Mouse (Mus musculus) liver, embryonic 14.5 days (tissue): ENCODE measurements at regions not wholly inside any gene's neighbourhood (a gene's known extent, or its start where the extent isn't known, plus 50 kb on each side); places are given as distances from the start of the nearest gene placed in this dataset.
A peak's percentile ranks its signal among the peaks of the same experiment; 100 is the strongest.

Experiments
- ATAC-seq: fragments of 200-750 bp; cut with Nextera tagmentation; 2 replicates; pipeline ENCODE4 v1.8.0; 2017; ENCODE audit warnings: moderate number of reproducible peaks, mild to moderate bottlenecking, moderate library complexity; ENCODE audit not compliant: insufficient read depth
- DNase-seq, 3 experiments: peaks; one replicate each; pipeline ENCODE4 v3.0.0-alpha.2; 2012 to 2013; ENCODE audit warnings: low read depth in 3 of 3, low spot score in 3 of 3
- H3K27ac ChIP-seq: fragments of 300-500 bp; sonication (generic); 2 replicates; pipeline ENCODE4 v1.5.1; 2014; ENCODE audit warnings: moderate library complexity, mild to moderate bottlenecking, control low read depth, inconsistent platforms
- H3K27me3 ChIP-seq: fragments of 300-500 bp; sonication (generic); 2 replicates; pipeline ENCODE4 v1.6.1; 2014; ENCODE audit warnings: mild to moderate bottlenecking, low read length, moderate library complexity; ENCODE audit not compliant: control insufficient read depth, insufficient read depth
- H3K36me3 ChIP-seq: fragments of 300-500 bp; sonication (generic); replicated peaks from 2 replicates; pipeline ENCODE4 v1.6.1; 2014; ENCODE audit warnings: low read depth; ENCODE audit not compliant: control insufficient read depth, insufficient read depth
- H3K4me1 ChIP-seq, 2 experiments: fragments of 200-500 bp in 1 of 2; fragments of 300-500 bp in 1 of 2; sonication (generic) in 1 of 2; replicated peaks; 2 replicates each; pipeline ENCODE4 v1.6.1; 2012 to 2014; ENCODE audit warnings: antibody characterized with exemption in 1 of 2, inconsistent platforms in 1 of 2, low read length in 1 of 2; ENCODE audit not compliant: control insufficient read depth in 2 of 2, insufficient read depth in 2 of 2
- H3K4me2 ChIP-seq: fragments of 300-500 bp; sonication (generic); 2 replicates; pipeline ENCODE4 v1.6.1; 2014; ENCODE audit warnings: low read depth, mild to moderate bottlenecking, control low read depth, moderate library complexity
- H3K4me3 ChIP-seq, 2 experiments: fragments of 200-500 bp in 1 of 2; fragments of 300-500 bp in 1 of 2; sonication (generic) in 1 of 2; 2 replicates each; pipeline ENCODE4 v1.5.1; 2012 to 2014; ENCODE audit warnings: low read depth in 2 of 2, low read length in 2 of 2, mild to moderate bottlenecking in 2 of 2, control low read depth in 1 of 2, inconsistent platforms in 1 of 2, moderate library complexity in 1 of 2; ENCODE audit not compliant: insufficient read depth in 1 of 2
- H3K9ac ChIP-seq: fragments of 300-500 bp; sonication (generic); replicated peaks from 2 replicates; pipeline ENCODE4 v1.6.1; 2014; ENCODE audit warnings: mild to moderate bottlenecking, control low read depth, moderate library complexity
- H3K9me3 ChIP-seq: fragments of 300-500 bp; sonication (generic); 2 replicates; pipeline ENCODE4 v1.6.1; 2016; ENCODE audit warnings: low read length, mixed read lengths; ENCODE audit not compliant: control insufficient read depth
- CTCF ChIP-seq: IDR thresholded peaks from 2 replicates; pipeline ENCODE4 v1.5.1; 2016; ENCODE audit warnings: antibody characterized with exemption, low read depth, control low read depth
- EP300 ChIP-seq: IDR thresholded peaks from 2 replicates; pipeline ENCODE4 v1.6.1; 2016; ENCODE audit warnings: antibody characterized with exemption, low read depth
- WGBS: fragments of 180-500 bp; shearing (Covaris S2); extraction: QIAGEN DNeasy Blood & Tissue Kit; methylation state at CpG from one replicate; pipeline ENCODE4 v1.1.7; 2014; ENCODE audit not compliant: insufficient replicate concordance; 5-methylcytosine and 5-hydroxymethylcytosine counted together

- no peak overlapping the region for H3K4me2 ChIP-seq
- WGBS, result 34% methylated on average over 10 of the region's 10 CpGs
- no peak overlapping the region for H3K4me3 ChIP-seq
- TF ChIP-seq EP300 (no peak), CTCF (no peak)
- H3K4me1 ChIP-seq, result peaks cover 0 to 6% of the 10 kb centered on the region in 2 experiments; a peak in 2 of 4 replicates
- H3K9me3 ChIP-seq, result no peaks in the 10 kb centered on the region
- peak; percentile 57 for ATAC-seq
- no peak overlapping the region for H3K27ac ChIP-seq
- no peaks in the 10 kb centered on the region for H3K27me3 ChIP-seq
- no peak overlapping the region for H3K9ac ChIP-seq
- H3K36me3 ChIP-seq, result no peaks in the 10 kb centered on the region
- DNase-seq, result peak in 1 of 3 experiments; percentile 4
Observed at GRCm38 (mm10) chr2:178676970-178677369, 246.6 kb downstream of the Cdh26 start.

- TF ChIP-seq CTCF, result no peak
- TF ChIP-seq EP300, result no peak
- H3K27me3 ChIP-seq, result no peaks in the 10 kb centered on the region
- H3K4me2 ChIP-seq, result no peak overlapping the region
- no peak for ATAC-seq
- H3K27ac ChIP-seq, result no peak overlapping the region
- H3K9me3 ChIP-seq, result no peaks in the 10 kb centered on the region
- H3K4me1 ChIP-seq, result peaks cover 0 to 13% of the 10 kb centered on the region in 2 experiments; a peak in 2 of 4 replicates
- no peaks in the 10 kb centered on the region for H3K36me3 ChIP-seq
- DNase-seq, result no peak
- no peak overlapping the region for H3K4me3 ChIP-seq
- WGBS, result 52% methylated on average over 3 of the region's 3 CpGs
- no peak overlapping the region for H3K9ac ChIP-seq
Observed at GRCm38 (mm10) chr2:178680368-178680767, 250.0 kb downstream of the Cdh26 start.

GRCm38 (mm10) chr2:178684026-178684958 is 254.0 kb downstream of the Cdh26 start:
- Histone ChIP-seq H3K4me3 (no peak overlapping the region), H3K4me1 (peaks cover 0 to 12% of the 10 kb centered on the region in 2 experiments; a peak in 2 of 4 replicates), H3K27ac (no peak overlapping the region), H3K36me3 (no peaks in the 10 kb centered on the region), H3K9me3 (no peaks in the 10 kb centered on the region), H3K9ac (no peak overlapping the region), H3K4me2 (no peak overlapping the region), H3K27me3 (no peaks in the 10 kb centered on the region)
- 38% methylated on average over 9 of the region's 9 CpGs for WGBS
- TF ChIP-seq EP300 (no peak), CTCF (no peak)
- DNase-seq, result no peak
- ATAC-seq, result peak; percentile 24; the same call in 1 of the 2 replicates

GRCm38 (mm10) chr2:178685211-178685610 is 254.9 kb downstream of the Cdh26 start:
- TF ChIP-seq CTCF (no peak), EP300 (no peak)
- H3K36me3 ChIP-seq, result no peaks in the 10 kb centered on the region

GRCm38 (mm10) chr2:178686167-178686601 is 255.9 kb downstream of the Cdh26 start:
- no peaks in the 10 kb centered on the region for H3K9me3 ChIP-seq
- DNase-seq (no peak), ATAC-seq (no peak)
- H3K36me3 ChIP-seq, result no peaks in the 10 kb centered on the region
- H3K9ac ChIP-seq, result no peak overlapping the region
- 69% methylated on average over 7 of the region's 7 CpGs for WGBS
- peaks cover 0 to 19% of the 10 kb centered on the region in 2 experiments; a peak in 2 of 4 replicates for H3K4me1 ChIP-seq
- no peak overlapping the region for H3K27ac ChIP-seq
- H3K27me3 ChIP-seq, result no peaks in the 10 kb centered on the region
- H3K4me2 ChIP-seq, result no peak overlapping the region
- TF ChIP-seq EP300 (no peak), CTCF (no peak)
- no peak overlapping the region for H3K4me3 ChIP-seq

More at GRCm38 (mm10) chr2:178685211-178685610, 254.9 kb downstream of the Cdh26 start:
- Histone ChIP-seq H3K4me1 (peaks cover 0 to 12% of the 10 kb centered on the region in 2 experiments; a peak in 2 of 4 replicates), H3K4me3 (no peak overlapping the region), H3K4me2 (no peak overlapping the region), H3K27me3 (no peaks in the 10 kb centered on the region), H3K9ac (no peak overlapping the region), H3K27ac (no peak overlapping the region), H3K9me3 (no peaks in the 10 kb centered on the region)
- no peak for ATAC-seq
- no peak for DNase-seq
- WGBS, result 74% methylated on average over 5 of the region's 5 CpGs
